ENCODE assay signal across 15 mouse cellular contexts in genomic region chrX:21644851-21645250, GRCm38 (mm10).
"Had no signal": no experiment of that assay in that cellular context is flagged by ENCODE, and none has a peak within 500 bp of the region (broad histone marks: within the 10 kb centered on the region; RNA-seq: fewer than 3 reads in every experiment).

No protein-coding gene starts in this region.

- H3K9ac ChIP-seq: neural tube, embryonic 15.5 days; stomach, embryonic 15.5 days had no signal

- H3K27me3 ChIP-seq: neural tube, embryonic 15.5 days; stomach, embryonic 15.5 days had no signal

- H3K36me3 ChIP-seq: neural tube, embryonic 15.5 days; stomach, embryonic 15.5 days had no signal

- H3K4me1 ChIP-seq: neural tube, embryonic 15.5 days; stomach, embryonic 15.5 days had no signal

- DNase-seq: retina, postnatal 1 day; right cerebral cortex, adult 18-20 months; right cerebral cortex, postnatal 14 days; right cerebral cortex, postnatal 25 days; right cerebral cortex, postnatal 4 days; spleen, adult 18-20 months; thymus, adult 18-20 months; thymus, adult 2 months; thymus, postnatal 14 days; thymus, postnatal 25 days; thymus, postnatal 36 days; thymus, postnatal 4 days had no signal

- H3K9me3 ChIP-seq: neural tube, embryonic 15.5 days; stomach, embryonic 15.5 days had no signal

- H3K4me3 ChIP-seq: neural tube, embryonic 15.5 days; stomach, embryonic 15.5 days had no signal

- H3K27ac ChIP-seq: neural tube, embryonic 15.5 days; stomach, embryonic 15.5 days; stomach, postnatal 0 days had no signal

- H3K4me2 ChIP-seq: neural tube, embryonic 15.5 days; stomach, embryonic 15.5 days had no signal
